Mouse (Mus musculus): ENCODE results near the gene H2-Ab1.
"Not testable (repeated sequence)": the region's sequence is repeated elsewhere in the genome, so short reads cannot be mapped to it uniquely, and the experiment has no call there.

The H2-Ab1 gene

GRCm38 (mm10) chr17:34286999-34287398, 29.5 kb downstream of the H2-Ab1 start:
- no peak for DNase-seq

GRCm38 (mm10) chr17:34287648-34288047, 30.2 kb downstream of the H2-Ab1 start, which contains the start of gene H2-Aa:
TSS of gene H2-Aa (minus strand) at chr17:34287823.
- peak; percentile 77 for DNase-seq

- no peak for DNase-seq
Observed at GRCm38 (mm10) chr17:34288131-34288530, 30.6 kb downstream of the H2-Ab1 start.

GRCm38 (mm10) chr17:34291609-34292008, 34.1 kb downstream of the H2-Ab1 start:
- peak; percentile 90 for DNase-seq

GRCm38 (mm10) chr17:34292570-34292969, 35.1 kb downstream of the H2-Ab1 start:
- no peak for DNase-seq

- no peak for DNase-seq
Observed at GRCm38 (mm10) chr17:34293533-34293932, 36.0 kb downstream of the H2-Ab1 start.

GRCm38 (mm10) chr17:34294249-34294648, 36.8 kb downstream of the H2-Ab1 start:
- DNase-seq: no peak

- DNase-seq: no peak
Observed at GRCm38 (mm10) chr17:34295307-34295706, 37.8 kb downstream of the H2-Ab1 start.

GRCm38 (mm10) chr17:34295891-34296794, 38.7 kb downstream of the H2-Ab1 start:
- peak; percentile 77 for DNase-seq

GRCm38 (mm10) chr17:34299356-34299755, 41.9 kb downstream of the H2-Ab1 start:
- no peak for DNase-seq

GRCm38 (mm10) chr17:34300071-34300470, 42.6 kb downstream of the H2-Ab1 start:
- no peak for DNase-seq

- DNase-seq: no peak
Observed at GRCm38 (mm10) chr17:34300691-34301566, 43.4 kb downstream of the H2-Ab1 start.

- no peak for DNase-seq
Observed at GRCm38 (mm10) chr17:34301670-34302190, 44.2 kb downstream of the H2-Ab1 start.

- no peak for DNase-seq
Observed at GRCm38 (mm10) chr17:34303789-34304188, 46.3 kb downstream of the H2-Ab1 start.

- peak; percentile 56 for DNase-seq
Observed at GRCm38 (mm10) chr17:34304751-34305150, 47.3 kb downstream of the H2-Ab1 start.

GRCm38 (mm10) chr17:34305380-34306030, 48.0 kb downstream of the H2-Ab1 start, which contains the start of gene H2-Eb1:
TSS of gene H2-Eb1 (plus strand) at chr17:34305867.
- peak; percentile 82 for DNase-seq

GRCm38 (mm10) chr17:34306407-34306806, 48.9 kb downstream of the H2-Ab1 start:
- no peak for DNase-seq

GRCm38 (mm10) chr17:34307216-34307615, 49.7 kb downstream of the H2-Ab1 start:
- no peak for DNase-seq

- no peak for DNase-seq
Observed at GRCm38 (mm10) chr17:34308161-34308560, 50.7 kb downstream of the H2-Ab1 start.

GRCm38 (mm10) chr17:34309225-34309624, 51.7 kb downstream of the H2-Ab1 start:
- peak; percentile 16 for DNase-seq

GRCm38 (mm10) chr17:34309683-34310385, 52.3 kb downstream of the H2-Ab1 start:
- peak; percentile 80 for DNase-seq

GRCm38 (mm10) chr17:34310526-34310925, 53.0 kb downstream of the H2-Ab1 start:
- not testable (repeated sequence) for DNase-seq

Measured in embryo, embryonic 11 days (tissue).